Mouse (Mus musculus) heart, adult 2 months (tissue): ENCODE results near the gene Nrg3.

Experiments
- CTCF ChIP-seq: fragments of 200-600 bp; IDR thresholded peaks from 2 replicates; pipeline ENCODE4 v1.8.1; 2022; ENCODE audit warnings: antibody characterized with exemption, mild to moderate bottlenecking, moderate library complexity
- EP300 ChIP-seq: fragments of 200-500 bp; IDR thresholded peaks from 2 replicates; pipeline ENCODE4 v1.6.1; 2011; ENCODE audit warnings: low read depth, low read length, control low read depth; ENCODE audit not compliant: insufficient read depth
- POLR2A ChIP-seq: fragments of 200-500 bp; IDR thresholded peaks from 2 replicates; pipeline ENCODE4 v1.6.1; 2011; ENCODE audit warnings: mild to moderate bottlenecking, low read depth, low read length, control low read depth; ENCODE audit not compliant: insufficient read depth

DNA sequence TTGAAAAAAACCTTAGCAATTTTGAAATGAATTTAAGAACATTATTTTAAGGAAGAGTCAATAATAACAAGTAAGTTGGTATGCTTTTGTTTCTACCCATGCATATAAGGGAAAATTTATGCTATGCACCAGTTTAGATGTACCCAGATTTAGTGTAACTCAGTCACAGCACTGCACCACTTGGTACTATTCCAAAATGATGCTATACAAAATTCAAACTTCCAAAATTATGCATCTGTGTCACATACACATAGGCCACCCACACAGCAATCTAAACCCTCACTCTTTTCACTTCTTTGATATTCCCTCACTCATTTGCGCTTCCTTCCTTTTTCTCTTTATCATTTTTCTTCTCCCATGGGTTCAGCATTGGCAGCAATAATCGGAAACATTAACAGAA lies 116.6 kb downstream of the Nrg3 start:
- no peak for TF ChIP-seq POLR2A
- TF ChIP-seq EP300, result no peak
- TF ChIP-seq CTCF, result no peak
